Mouse (Mus musculus) lung, postnatal 10 days (tissue): ENCODE measurements around the gene Gm36176.

Experiments used
- DNase-seq: peaks from one replicate; pipeline ENCODE4 v3.0.0; 2021

Gene Gm36176

DNA sequence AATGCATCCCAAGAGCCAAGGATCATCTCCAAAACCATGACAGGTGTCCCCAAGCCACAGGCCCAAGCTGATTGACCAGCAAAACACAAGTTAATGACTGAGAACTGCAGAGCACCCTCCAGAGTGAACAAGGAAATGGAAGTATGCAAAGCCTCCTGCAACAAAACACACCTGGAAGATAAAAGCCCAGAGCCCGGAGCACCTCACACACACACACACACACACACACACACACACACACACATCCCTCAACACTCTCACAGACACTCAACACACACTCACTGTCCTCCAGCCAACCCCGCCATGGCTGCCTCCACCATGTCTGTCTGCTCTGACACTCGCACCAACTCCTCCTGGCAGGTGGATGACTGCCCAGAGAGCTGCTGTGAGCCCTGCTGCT lies at the start of gene Gm36176:
TSS of gene Gm36176 (plus strand) at position 301 of the 400 bp plus-strand sequence.
- no peak for DNase-seq

DNA sequence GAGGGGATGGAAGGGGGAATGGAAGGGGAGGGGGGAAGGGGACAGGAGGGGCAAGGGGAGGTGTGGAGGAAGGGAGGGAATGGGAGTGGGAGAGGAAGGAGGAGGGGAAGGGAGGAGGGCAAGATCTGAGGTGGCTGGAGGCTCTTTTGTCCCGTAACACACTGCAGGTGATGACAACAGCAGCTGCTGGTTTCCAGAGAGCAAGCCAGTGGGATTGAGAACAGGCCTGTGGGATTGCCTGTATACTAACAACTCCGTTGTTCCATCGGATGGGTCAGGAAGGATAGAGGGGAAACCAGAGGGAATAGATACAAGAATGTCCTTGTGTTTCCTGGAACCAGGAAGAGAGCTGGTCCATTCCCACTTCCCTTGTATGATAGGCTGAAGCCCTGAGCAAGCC lies 48.9 kb upstream of the Gm36176 start:
- no peak for DNase-seq

DNA sequence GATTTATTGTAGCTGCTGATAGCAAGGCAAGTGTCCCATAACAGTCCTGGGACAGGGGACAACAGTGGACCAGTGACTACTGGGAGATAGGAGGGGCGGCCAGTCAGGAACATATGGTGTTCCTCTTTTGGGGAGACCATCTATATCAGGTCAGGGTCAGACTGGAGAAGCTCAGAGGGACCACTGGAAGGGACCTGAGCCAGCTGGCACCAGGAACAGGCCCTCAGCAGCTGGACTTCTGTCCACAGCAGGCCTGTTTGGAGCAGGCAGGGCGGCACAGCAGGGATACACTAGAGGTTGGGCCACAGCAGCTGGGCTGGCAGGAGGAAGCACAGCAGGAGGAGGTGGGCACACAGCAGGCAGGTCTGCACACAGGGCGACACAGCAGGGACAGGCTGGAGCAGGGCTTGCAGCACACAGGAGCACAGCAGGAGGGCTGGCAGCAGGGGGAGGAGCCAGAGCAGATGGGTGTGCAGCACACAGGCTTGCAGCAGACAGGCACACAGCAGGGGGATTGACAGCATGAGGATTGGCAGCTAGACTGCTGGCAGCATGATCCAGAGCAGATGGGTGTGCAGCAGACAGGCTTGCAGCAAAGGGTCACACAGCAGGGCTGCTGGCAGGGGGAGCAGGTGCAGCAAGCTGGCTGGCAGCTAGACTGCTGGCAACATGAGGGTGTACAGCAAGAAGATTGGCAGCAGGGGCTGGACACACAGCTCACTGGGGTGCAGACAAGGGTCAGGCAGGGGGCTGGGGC lies 48.3 kb upstream of the Gm36176 start:
- peak; percentile 20 for DNase-seq

DNA sequence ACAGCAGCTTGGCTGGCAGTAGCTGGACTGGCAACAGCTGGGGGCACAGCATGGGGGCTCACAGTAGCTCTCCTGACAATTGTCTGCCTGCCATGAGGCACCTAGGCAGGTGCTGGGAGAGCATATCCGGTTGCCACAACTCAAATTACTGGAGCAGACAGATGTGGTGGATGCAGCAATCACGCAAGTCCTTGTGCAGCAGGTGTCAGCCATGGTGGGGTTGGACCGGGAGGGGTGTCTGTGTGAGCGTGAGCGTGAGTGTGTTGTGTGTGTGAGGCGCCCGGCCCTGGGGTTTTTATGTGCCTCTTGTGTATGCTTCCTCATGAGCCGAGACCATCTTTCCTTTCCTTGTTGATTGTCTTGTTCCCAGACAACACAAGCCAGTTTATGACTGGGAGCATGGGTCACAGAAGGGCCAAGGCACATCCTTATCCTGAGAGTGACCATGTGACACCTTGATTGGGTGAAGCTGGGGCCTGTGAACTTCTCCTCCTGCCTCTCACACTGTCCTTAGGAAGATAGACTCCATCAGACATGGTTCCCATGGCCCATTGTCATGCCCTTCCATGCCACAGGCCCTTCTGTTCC lies 47.6 kb upstream of the Gm36176 start, which contains the start of gene Gm19668:
TSS of gene Gm19668 (minus strand) at position 213 of the 588 bp plus-strand sequence.
- DNase-seq, result no peak

DNA sequence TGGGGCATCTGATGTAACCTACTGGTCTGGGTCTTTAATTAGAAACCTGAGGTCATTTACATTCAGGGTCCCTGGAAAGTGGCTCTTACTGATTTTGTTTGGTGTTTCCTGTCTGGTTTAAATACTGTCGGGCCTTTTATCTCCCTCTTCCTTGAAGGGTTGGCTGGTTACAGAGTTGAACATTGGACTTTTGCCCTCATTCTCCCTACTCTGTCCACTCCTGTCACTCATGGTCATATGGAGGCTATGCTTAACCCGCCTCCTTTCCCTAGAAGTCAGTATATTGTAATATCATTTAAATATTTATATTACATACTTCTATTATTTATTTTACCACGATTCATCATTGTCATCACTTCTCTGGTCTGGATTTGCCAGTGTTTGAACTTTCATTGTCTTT lies 42.5 kb upstream of the Gm36176 start:
- DNase-seq, result no peak

DNA sequence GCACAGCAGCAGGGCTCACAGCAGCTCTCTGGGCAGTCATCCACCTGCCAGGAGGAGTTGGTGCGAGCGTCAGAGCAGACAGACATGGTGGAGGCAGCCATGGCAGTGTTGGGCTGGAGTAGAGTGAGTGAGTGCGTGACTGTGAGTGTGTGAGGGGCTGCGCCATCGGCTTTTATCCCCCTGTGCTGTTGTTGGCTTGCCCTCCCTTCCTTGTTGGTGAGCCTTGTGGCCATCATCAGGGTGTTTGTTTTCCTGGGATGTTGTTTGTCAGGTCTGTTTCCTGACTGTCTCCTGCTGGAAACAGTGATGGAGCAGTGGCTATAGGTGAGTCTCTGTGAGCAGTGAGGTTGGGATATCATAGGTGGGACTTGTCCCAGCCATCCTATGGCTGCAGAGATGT lies 34.9 kb upstream of the Gm36176 start, which contains the start of gene Gm9507:
TSS of gene Gm9507 (minus strand) at position 101 of the 400 bp plus-strand sequence.
- no peak for DNase-seq

DNA sequence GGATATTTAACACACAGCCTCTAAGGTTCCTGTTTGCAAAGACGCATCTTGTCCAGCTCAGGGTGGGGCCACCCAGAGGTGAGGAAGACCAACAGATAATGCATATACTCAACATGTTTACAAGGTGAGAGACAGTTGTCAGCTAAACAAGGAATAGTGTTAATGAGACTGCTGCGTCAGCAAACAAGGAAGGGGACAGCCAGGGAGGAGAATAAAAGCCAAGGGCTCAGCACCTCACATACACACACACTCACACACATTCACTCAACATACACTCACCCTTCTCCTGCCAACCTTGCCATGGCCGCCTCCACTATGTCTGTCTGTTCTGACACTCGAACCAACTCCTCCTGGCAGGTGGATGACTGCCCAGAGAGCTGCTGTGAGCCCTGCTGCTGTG lies 32.2 kb upstream of the Gm36176 start, which contains the start of gene Gm2696:
TSS of gene Gm2696 (plus strand) at position 301 of the 400 bp plus-strand sequence.
- no peak for DNase-seq

DNA sequence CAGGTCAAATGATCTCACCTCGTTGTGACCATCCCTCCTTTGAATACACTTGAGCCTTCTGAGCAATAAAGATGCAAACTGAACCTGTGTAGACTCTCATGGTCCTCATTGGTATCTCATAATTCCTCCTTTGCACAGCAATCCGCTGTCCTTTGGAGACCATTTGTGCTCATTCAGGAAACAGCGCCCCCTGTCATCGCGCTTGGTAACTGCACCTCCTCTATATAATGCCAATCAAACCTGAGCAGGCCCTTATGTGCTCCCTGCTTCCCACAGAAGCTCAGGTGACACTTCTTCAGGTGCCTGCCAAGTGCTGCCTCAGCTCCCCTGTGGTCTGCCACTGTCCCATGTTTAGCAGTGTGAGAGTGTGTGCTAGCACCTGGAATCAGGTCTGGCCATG lies 31.1 kb upstream of the Gm36176 start:
- peak; percentile 39 for DNase-seq

DNA sequence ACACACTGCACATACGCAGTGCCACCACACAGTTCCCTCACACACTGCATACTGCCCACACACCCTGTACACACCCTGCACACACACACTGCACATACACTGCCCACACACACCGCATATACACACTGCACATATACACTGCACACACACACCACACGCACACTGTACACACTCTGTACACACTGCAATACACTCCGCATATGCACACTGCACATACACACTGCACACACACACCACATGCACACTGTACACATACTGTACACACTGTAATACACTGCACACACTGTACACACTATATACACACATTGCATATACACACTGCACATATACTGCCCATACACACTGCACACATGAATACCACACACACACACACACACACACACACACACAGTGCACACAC lies 28.1 kb upstream of the Gm36176 start:
- DNase-seq, result no peak

DNA sequence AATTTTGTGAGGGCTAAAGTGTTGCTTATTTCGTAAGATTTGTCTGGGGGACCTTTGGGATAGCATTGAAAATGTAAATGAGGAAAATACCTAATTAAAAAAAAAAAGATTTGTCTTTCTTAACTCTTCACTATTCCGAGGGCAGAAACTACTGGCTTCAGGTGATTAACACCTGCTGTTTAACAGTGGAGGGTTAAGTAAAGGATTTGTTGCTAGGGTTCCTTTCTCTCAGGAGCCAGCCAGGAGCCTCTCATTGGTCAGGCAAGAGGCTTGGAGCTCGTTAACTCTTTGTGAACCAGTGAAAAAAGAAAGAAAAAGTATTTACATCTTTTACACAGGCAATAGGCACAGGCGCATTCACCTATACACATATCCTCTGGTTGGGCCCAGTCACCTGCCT lies 27.4 kb upstream of the Gm36176 start:
- DNase-seq, result no peak

DNA sequence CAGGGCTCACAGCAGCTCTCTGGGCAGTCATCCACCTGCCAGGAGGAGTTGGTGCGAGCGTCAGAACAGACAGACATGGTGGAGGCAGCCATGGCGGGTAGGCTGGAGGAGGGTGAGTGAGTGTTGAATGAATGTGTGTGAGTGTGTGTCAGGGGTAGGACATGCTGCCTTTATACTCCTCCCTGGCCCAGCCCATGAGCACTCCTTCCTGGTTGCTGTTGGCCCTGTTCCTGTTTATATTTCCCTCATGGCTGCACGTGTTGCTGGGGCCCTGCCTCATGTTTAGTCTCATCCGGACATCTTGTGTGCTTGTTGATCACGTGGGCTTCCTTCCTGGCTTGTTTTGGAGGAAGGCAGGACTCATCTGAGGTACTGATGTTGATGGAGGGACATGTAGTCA lies 19.7 kb upstream of the Gm36176 start, which contains the start of gene Krtap10-4:
TSS of gene Krtap10-4 (minus strand) at position 145 of the 400 bp plus-strand sequence.
- peak; percentile 42 for DNase-seq

DNA sequence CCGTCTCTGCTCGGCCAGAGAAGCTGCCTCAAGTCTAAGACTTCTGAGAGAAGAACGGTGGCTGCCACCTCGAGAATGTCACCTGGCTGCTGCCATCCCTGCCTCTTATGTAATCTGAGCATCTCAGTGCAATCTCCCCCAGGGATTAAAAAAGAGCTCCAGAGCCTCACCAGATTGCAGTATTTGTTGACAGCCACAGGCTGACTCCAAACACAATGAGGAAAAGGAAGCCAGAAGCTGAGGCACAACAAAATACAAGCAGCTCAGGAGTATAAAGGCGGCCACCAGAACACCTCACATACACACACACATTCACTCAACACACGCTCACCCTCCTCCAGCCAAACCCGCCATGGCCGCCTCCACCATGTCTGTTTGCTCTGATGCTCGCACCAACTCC lies 11.0 kb upstream of the Gm36176 start, which contains the start of gene Krtap10-10:
TSS of gene Krtap10-10 (plus strand) at position 301 of the 400 bp plus-strand sequence.
- no peak for DNase-seq

DNA sequence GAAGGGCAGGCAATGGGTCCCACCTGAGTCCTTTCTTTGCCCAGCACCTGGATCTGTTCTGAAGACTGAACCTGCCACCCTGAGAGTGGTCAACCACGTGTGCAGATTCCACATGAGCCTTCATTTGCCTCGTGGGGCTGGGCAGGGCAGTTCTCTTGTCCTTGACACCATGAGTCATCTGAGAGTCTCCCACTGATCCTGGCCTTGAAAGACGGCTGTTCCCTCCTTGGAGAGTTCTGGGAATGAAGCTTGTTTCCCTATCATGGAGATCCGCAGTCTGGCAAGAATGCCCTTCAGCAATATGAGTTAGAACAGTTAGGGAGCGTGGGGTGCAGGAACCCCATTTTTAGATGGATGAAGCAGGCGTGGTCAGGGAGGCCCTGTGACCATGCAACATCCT lies 7.6 kb upstream of the Gm36176 start:
- no peak for DNase-seq

DNA sequence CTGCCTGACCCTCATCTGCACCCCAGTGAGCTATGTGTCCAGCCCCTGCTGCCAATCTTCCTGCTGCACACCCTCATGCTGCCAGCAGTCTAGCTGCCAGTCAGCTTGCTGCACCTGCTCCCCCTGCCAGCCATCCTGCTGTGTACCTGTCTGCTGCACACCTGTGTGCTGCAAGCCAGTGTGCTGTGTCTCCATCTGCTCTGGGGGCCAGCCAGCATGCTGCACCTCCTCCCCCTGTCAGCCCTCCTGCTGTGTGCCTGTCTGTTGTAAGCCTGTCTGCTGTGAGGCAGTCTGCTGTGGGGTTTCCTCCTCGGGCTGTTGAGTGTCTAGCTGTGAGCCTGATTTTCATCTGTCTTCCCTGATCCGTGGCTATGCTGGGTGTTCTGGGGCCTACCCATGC lies 358 bp downstream of the Gm36176 start:
- no peak for DNase-seq

DNA sequence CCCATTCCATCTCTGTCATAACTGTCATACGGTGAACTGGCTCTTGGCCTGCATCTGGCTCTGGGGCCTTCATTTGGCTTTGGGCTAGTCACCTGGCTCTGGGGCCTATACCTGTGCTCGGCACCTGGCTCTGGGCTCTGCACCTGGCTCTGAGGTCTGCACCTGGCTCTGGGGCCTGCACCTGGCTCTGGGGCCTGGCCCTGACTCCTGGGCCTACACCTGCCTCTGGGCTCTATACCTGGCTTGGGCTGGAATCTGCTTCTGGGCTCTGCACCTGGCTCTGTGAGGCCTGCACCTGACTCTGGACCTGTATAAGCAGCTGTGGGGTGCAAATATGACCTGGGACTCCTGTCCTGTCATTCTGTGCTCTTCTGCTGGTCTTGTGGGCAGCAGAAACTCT lies 935 bp downstream of the Gm36176 start:
- no peak for DNase-seq

DNA sequence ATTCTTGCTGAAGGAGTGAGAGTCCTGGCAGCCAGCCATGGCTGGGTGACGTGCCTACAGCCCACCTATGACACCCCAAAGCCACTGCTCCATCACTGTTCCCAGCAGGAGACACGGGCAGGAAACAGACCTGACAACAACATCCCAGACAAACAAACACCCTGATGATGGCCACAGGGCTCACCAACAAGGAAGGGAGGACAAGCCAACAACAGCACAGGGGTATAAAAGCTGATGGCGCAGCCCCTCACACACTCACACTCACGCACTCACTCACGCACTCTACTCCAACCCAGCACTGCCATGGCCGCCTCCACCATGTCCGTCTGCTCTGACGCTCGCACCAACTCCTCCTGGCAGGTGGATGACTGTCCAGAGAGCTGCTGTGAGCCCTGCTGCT lies 6.0 kb downstream of the Gm36176 start, which contains the start of gene Gm10318:
TSS of gene Gm10318 (plus strand) at position 301 of the 400 bp plus-strand sequence.
- no peak for DNase-seq

DNA sequence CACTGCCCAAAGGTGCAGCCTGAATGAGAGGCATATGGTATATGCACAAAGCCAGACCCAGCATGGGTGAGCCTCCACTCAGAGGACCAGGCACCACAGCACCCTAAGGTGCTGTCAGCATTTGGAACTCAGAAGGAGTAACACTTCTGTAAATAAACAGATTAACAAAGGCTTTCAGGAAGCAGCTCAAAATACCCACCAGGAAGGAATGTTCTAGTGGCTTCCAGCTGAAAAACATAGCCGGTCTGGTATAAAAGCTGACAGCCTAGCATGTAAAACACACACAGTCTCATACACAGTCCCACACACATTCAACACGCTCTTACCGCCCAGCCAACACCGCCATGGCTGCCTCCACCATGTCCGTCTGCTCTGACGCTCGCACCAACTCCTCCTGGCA lies 15.1 kb downstream of the Gm36176 start, which contains the start of gene Gm3285:
TSS of gene Gm3285 (plus strand) at position 301 of the 400 bp plus-strand sequence.
- DNase-seq, result no peak

DNA sequence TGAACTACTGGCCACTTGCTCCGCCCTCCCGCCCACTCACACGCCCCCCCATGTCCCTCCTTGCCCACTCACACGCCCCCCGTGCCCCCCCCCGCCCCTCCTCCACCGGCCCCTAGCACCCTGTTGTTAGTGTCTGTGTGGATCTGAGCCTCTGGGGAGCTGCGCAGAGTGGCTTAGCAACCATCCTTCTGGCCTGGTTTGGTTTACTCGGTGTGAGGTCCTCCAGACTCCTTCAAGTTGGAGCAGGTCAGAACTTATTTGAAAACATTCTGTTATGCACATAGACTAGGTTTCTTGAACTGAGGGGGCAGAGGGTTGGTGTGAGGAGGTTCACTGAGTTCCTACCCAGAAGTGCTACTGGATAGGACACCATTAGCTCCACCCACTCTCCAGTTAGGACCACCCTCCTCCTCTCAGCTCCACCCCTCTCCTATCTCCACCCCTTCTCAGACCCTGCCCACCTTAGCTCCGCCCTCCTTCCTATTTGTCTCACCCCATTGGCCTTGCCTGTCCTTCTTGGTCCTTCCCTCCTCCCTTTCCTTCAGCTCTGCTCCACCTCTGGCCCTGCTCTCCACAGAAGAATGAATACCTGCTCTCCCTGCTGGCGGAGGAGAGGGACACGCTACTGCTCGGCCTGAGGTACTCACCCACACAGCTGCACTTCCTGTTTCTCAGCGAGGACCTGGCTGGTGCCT lies 17.6 kb downstream of the Gm36176 start:
- peak; percentile 64 for DNase-seq

DNA sequence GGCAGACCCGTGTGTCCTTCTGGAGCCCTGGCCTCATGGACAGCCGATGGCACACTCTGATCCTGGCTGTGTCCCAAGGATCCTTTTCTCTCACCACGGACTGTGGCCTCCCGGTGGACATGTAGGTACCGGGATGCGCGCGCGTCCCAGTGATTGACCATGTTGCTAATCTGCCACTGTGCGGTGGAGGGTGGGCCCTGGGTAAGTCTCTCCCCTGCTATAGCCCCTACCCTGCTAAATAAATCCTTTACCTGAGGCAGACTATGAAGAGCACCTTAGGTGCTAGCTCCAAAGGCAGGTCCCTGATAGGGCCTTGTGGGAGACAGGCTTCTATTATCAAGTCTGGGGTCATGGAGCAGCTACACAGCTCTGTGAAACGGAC lies 18.1 kb downstream of the Gm36176 start:
- no peak for DNase-seq

DNA sequence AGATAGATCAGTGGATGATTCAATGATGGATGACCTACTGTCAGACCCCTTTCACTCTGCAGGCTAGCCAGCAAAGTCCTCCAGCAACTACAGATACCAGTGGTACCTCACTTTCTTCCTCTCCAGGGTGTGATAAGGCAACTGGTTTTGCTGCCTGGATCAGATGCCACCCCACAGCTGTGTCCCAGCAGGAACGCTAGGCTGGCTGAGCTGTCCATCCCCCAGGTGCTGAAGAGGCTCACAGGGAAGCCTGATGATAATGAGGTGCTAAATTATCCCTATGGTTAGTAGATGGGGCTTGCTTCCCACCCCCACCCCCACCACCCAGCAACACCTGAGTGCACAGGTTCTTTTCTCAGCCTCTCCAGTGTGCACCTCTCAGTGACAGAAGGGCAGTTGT lies 20.9 kb downstream of the Gm36176 start:
- DNase-seq, result no peak

DNA sequence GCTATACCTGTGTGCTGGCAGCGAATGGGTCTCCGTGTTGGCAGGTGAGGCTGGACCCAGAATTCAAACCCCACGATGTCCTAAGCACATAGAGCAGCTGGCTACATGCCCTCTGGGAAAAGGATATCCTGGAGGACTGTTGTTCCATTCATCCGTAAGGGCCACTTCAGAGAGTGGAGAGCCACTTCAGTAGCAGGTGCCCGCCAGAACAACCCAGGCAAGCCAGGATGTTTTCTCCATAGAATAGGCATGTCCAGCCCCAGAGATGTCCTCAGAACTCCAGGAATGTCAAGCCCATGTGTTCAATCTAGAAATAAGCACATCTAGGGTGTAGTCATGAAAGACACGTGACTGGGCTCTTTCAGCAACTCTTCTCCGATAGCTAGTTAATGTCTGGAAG lies 23.0 kb downstream of the Gm36176 start:
- DNase-seq, result peak; percentile 23

DNA sequence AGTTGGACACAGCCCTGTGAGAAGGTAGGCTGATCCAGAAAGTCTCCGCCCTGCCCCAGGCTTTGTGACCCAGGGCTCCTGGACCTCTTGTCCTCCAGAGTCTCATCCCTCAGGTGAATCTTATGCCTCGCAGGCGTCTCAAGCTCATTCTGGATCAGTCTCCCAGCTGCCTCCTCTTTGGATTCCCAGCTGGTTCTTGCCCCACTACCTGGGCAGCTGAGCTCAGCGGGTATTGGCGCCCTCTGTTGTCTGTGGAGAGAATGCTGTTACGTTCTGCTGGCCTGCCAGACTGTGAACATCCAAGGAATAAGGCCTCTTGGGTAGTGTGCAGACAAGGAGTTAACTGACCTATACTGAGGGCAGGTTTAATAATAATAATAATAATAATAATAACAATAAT lies 32.4 kb downstream of the Gm36176 start:
- peak; percentile 49 for DNase-seq

DNA sequence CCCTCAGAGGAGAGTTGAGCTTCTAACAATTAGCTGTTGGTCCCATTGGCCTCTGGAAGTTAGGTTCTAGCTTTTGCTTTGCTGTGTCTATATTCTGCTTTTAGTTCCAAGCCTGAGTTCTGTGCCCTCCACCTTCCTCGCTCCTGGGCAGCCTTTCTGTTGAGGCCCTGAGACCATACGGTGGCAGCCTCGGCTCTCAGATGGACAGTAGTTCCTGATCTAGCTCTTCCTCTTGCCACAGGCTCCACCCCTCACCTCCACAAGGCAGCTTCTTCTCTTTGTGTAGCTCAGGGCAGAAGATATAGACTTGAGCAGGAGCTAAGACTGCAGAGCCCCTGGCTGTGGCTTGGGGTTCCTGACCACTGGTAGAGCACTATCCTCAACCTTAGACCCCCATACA lies 33.7 kb downstream of the Gm36176 start:
- no peak for DNase-seq

DNA sequence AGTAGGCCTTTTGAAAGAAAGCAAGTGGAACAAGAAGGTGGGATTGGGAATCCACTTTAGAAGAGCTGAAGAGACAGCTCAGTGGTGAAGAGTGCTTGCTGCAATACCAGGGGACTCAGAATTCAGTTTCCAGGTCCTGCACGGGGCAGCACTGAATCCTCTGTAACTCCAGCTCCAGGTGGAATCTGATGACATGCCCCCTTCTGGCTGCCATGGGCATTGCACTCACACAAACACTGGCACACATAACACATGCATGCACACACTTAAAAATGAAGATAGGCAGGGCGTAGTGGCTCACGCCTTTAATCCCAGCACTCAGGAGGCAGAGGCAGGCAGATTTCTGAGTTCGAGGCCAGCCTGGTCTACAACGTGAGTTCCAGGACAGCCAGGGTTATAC lies 36.0 kb downstream of the Gm36176 start:
- no peak for DNase-seq
